Mouse (Mus musculus) embryo, embryonic 10 days (tissue): ENCODE results near the gene Alk.
A peak's percentile ranks its signal among the peaks of the same experiment; 100 is the strongest.

Source experiments
- DNase-seq: peaks from one replicate; pipeline ENCODE4 v3.0.0-alpha.2; 2015; ENCODE audit warnings: low spot score

The Alk gene

GRCm38 (mm10) chr17:72265171-72266022 lies 339.0 kb downstream of the Alk start:
- DNase-seq: no peak

GRCm38 (mm10) chr17:72253411-72253810 lies 351.0 kb downstream of the Alk start:
- no peak for DNase-seq

- DNase-seq: no peak
Observed at GRCm38 (mm10) chr17:72251554-72251953, 352.9 kb downstream of the Alk start.

GRCm38 (mm10) chr17:72250482-72251405 lies 353.7 kb downstream of the Alk start:
- no peak for DNase-seq

- DNase-seq: peak; percentile 38
Observed at GRCm38 (mm10) chr17:72242036-72242435, 362.4 kb downstream of the Alk start.

GRCm38 (mm10) chr17:72237315-72237714 lies 367.1 kb downstream of the Alk start:
- DNase-seq: no peak

GRCm38 (mm10) chr17:72230891-72231290 lies 373.5 kb downstream of the Alk start:
- no peak for DNase-seq

- no peak for DNase-seq
Observed at GRCm38 (mm10) chr17:72218816-72219215, 385.6 kb downstream of the Alk start.

GRCm38 (mm10) chr17:72197576-72197975 lies 406.9 kb downstream of the Alk start:
- no peak for DNase-seq

- DNase-seq: peak; percentile 46
Observed at GRCm38 (mm10) chr17:72194976-72195650, 409.3 kb downstream of the Alk start.

GRCm38 (mm10) chr17:72190536-72190935 lies 413.9 kb downstream of the Alk start:
- DNase-seq: no peak

- DNase-seq: no peak
Observed at GRCm38 (mm10) chr17:72187026-72187425, 417.4 kb downstream of the Alk start.

- no peak for DNase-seq
Observed at GRCm38 (mm10) chr17:72182414-72182813, 422.0 kb downstream of the Alk start.

GRCm38 (mm10) chr17:72180200-72180599 lies 424.2 kb downstream of the Alk start:
- DNase-seq: no peak

- no peak for DNase-seq
Observed at GRCm38 (mm10) chr17:72179722-72180140, 424.7 kb downstream of the Alk start.

- no peak for DNase-seq
Observed at GRCm38 (mm10) chr17:72173778-72174177, 430.6 kb downstream of the Alk start.

- DNase-seq: no peak
Observed at GRCm38 (mm10) chr17:72168152-72168551, 436.3 kb downstream of the Alk start.

GRCm38 (mm10) chr17:72158857-72159385 lies 445.5 kb downstream of the Alk start:
- no peak for DNase-seq

- DNase-seq: peak; percentile 13
Observed at GRCm38 (mm10) chr17:72157830-72158629, 446.4 kb downstream of the Alk start.

GRCm38 (mm10) chr17:72153038-72153437 lies 451.4 kb downstream of the Alk start:
- no peak for DNase-seq

GRCm38 (mm10) chr17:72144946-72145598 lies 459.4 kb downstream of the Alk start:
- no peak for DNase-seq
